ENCODE assay signal across 17 mouse cellular contexts in the genomic region with DNA sequence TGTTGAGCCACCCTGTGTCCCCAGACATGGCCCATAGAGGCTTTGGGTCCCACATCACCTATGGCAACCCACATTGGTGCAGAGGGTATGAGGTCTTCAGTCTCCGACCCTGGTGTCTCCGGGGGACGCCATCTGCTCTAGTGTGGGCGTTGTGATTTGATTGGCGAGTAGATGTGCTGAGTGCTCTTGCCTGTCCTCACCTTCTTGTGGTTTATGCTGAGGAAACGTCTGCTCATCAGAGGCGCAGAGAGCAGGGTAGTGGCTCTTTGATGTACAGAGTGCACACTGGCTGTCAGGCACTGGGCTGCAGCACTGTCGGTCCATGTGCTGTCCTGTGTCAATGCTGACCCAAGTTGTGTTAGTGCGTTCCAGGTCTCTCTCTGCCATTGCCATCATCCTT. TPM values are rescaled to one million over a fixed set of nuclear protein-coding genes. Genes with fewer than 3 reads are reported as not detected.
DNase-seq lines count a peak whose midpoint lies in the region; ATAC-seq lines count a peak whose summit lies in the region.
"Had no signal": no experiment of that assay in that cellular context is flagged by ENCODE, and none has a peak within 500 bp of the region (broad histone marks: within the 10 kb centered on the region; RNA-seq: fewer than 3 reads in every experiment).

No protein-coding gene starts in this region.

- no peak for ATAC-seq in heart, embryonic 12.5 days (ENCODE audit: insufficient number of reproducible peaks, low FRiP score)
- no peak for ATAC-seq in liver, embryonic 11.5 days (replicated peaks; ENCODE audit: low FRiP score)
- ATAC-seq in liver, embryonic 12.5 days = no peak
- ATAC-seq in CD4-positive, CD25-positive, alpha-beta regulatory T cell, adult 4 months = peak; percentile 92
- peak; percentile 50 for ATAC-seq in megakaryocyte, adult 5-6 weeks (ENCODE audit: poor library complexity, severe bottlenecking)
- ATAC-seq: forebrain, embryonic 16.5 days had no signal

- H3K4me2 ChIP-seq in heart, embryonic 12.5 days = no peak overlapping the region
- H3K4me2 ChIP-seq in liver, embryonic 11.5 days = no peak overlapping the region
- H3K4me2 ChIP-seq in liver, embryonic 12.5 days = no peak overlapping the region
- H3K4me2 ChIP-seq: limb, embryonic 15.5 days had no signal

- no peak for DNase-seq in heart, adult 11 months
- DNase-seq in liver, embryonic 11.5 days (ENCODE audit: low spot score) = no peak
- DNase-seq in ovary, postnatal 14 days (ENCODE audit: low spot score) = no peak
- DNase-seq in layer of hippocampus, postnatal 14 days (ENCODE audit: low spot score in 2 of 2) = no peak
- DNase-seq: adrenal gland, postnatal 14 days; B cell, adult 2 months; heart, adult 2 months; heart, postnatal 36 days; kidney, adult 11 months; lung, adult 2 months; lung, postnatal 4 days had no signal

- 77% methylated on average over 9 of the region's 9 CpGs for WGBS in heart, embryonic 12.5 days
- WGBS in liver, embryonic 11.5 days = 85% methylated on average over 9 of the region's 9 CpGs
- WGBS in liver, embryonic 12.5 days (ENCODE audit: insufficient replicate concordance) = 76% methylated on average over 9 of the region's 9 CpGs

- H3K9ac ChIP-seq in heart, embryonic 12.5 days = peak overlapping the region; percentile 37; the same call in 1 of the 2 replicates
- H3K9ac ChIP-seq in liver, embryonic 11.5 days (ENCODE audit: low read depth, low read length) = no peak overlapping the region
- H3K9ac ChIP-seq in liver, embryonic 12.5 days = no peak overlapping the region
- H3K9ac ChIP-seq: limb, embryonic 15.5 days had no signal

- H3K36me3 ChIP-seq in heart, embryonic 12.5 days = peaks cover 26% of the 10 kb centered on the region
- H3K36me3 ChIP-seq in liver, embryonic 11.5 days (ENCODE audit: control insufficient read depth, insufficient read depth, low read length) = 0 out of 2 replicates have a peak, but pooled peaks cover 4% of the 10 kb centered on the region
- H3K36me3 ChIP-seq in liver, embryonic 12.5 days = peaks cover 41% of the 10 kb centered on the region

- H3K4me3 ChIP-seq in heart, embryonic 12.5 days = no peak overlapping the region
- H3K4me3 ChIP-seq in liver, embryonic 11.5 days (ENCODE audit: low read depth, low read length) = 0 out of 2 replicates have a peak overlapping the region, but pooled peaks have one; percentile 4
- H3K4me3 ChIP-seq in liver, embryonic 12.5 days = no peak overlapping the region
- H3K4me3 ChIP-seq: heart, adult 2 months; limb, embryonic 15.5 days had no signal

- H3K9me3 ChIP-seq in heart, embryonic 12.5 days (replicated peaks) = no peaks in the 10 kb centered on the region
- no peaks in the 10 kb centered on the region for H3K9me3 ChIP-seq in liver, embryonic 11.5 days (ENCODE audit: control insufficient read depth, low read length)
- H3K9me3 ChIP-seq in liver, embryonic 12.5 days (replicated peaks) = no peaks in the 10 kb centered on the region
- H3K9me3 ChIP-seq: limb, embryonic 15.5 days had no signal

- H3K27ac ChIP-seq in heart, embryonic 12.5 days (ENCODE audit: poor library complexity, severe bottlenecking) = 0 out of 2 replicates have a peak overlapping the region, but pooled peaks have one; percentile 19
- H3K27ac ChIP-seq in liver, embryonic 11.5 days (ENCODE audit: low read depth, low read length) = no peak overlapping the region
- H3K27ac ChIP-seq in liver, embryonic 12.5 days = no peak overlapping the region
- H3K27ac ChIP-seq: limb, embryonic 15.5 days had no signal

- no peaks in the 10 kb centered on the region for H3K27me3 ChIP-seq in heart, embryonic 12.5 days (replicated peaks)
- no peaks in the 10 kb centered on the region for H3K27me3 ChIP-seq in liver, embryonic 11.5 days (replicated peaks; ENCODE audit: control insufficient read depth, insufficient read depth, low read length)
- H3K27me3 ChIP-seq in liver, embryonic 12.5 days (replicated peaks) = no peaks in the 10 kb centered on the region
- H3K27me3 ChIP-seq: limb, embryonic 15.5 days had no signal

- peaks cover 66% of the 10 kb centered on the region for H3K4me1 ChIP-seq in heart, embryonic 12.5 days (replicated peaks)
- peaks cover 33% of the 10 kb centered on the region for H3K4me1 ChIP-seq in liver, embryonic 11.5 days (replicated peaks; ENCODE audit: control insufficient read depth, insufficient read depth, low read length)
- H3K4me1 ChIP-seq in liver, embryonic 12.5 days = peaks cover 57% of the 10 kb centered on the region

RNA-seq across cellular contexts. Expression of a gene that starts 6.3 kb away (rescaled TPM):
- 131 and 136 TPM in 2 replicates for polyA plus RNA-seq in heart, embryonic 12.5 days (2016; fragmentation: Nextera tagmentation; extraction: Ambion mirVana)
- 92.3 and 96.1 TPM in 2 replicates for polyA plus RNA-seq in liver, embryonic 11.5 days (2014; fragmentation: Nextera tagmentation; extraction: Ambion mirVana)
- polyA plus RNA-seq in liver, embryonic 12.5 days (2016; fragmentation: Nextera tagmentation; extraction: Ambion mirVana) = 106 TPM in 2 replicates
- polyA plus RNA-seq in CD4-positive, CD25-positive, alpha-beta regulatory T cell, adult 4 months (2017; shearing (Covaris generic)) = 10 to 100 TPM in 1 of 2 experiments, 1 to 10 TPM in 1; 6.9 to 12.8 TPM
- 34.5 and 46.0 TPM in 2 replicates for total RNA-seq in megakaryocyte, adult 5-6 weeks (2015)
- 127 and 144 TPM in 2 replicates for total RNA-seq in megakaryocyte, adult 5-6 weeks (2017)
- 100 to 1,000 TPM; 176 to 180 TPM for total RNA-seq in layer of hippocampus, postnatal 14 days (2021)

RNA-seq across cellular contexts. Expression of a gene that starts 23.1 kb away (rescaled TPM):
- polyA plus RNA-seq in heart, embryonic 12.5 days (2016; fragmentation: Nextera tagmentation; extraction: Ambion mirVana) = 2.4 and 2.6 TPM in 2 replicates
- polyA plus RNA-seq in liver, embryonic 11.5 days (2014; fragmentation: Nextera tagmentation; extraction: Ambion mirVana) = 3.6 TPM in 2 replicates
- polyA plus RNA-seq in liver, embryonic 12.5 days (2016; fragmentation: Nextera tagmentation; extraction: Ambion mirVana) = 2.6 and 3.0 TPM in 2 replicates
- 10 to 100 TPM; 11.1 to 13.6 TPM for polyA plus RNA-seq in CD4-positive, CD25-positive, alpha-beta regulatory T cell, adult 4 months (2017; shearing (Covaris generic))
- 0.54 TPM in 1 of 2 replicates, not detected in the other for total RNA-seq in megakaryocyte, adult 5-6 weeks (2015)
- total RNA-seq in megakaryocyte, adult 5-6 weeks (2017) = 0.15 and 0.89 TPM in 2 replicates
- total RNA-seq in layer of hippocampus, postnatal 14 days (2021) = 1 to 10 TPM; 2.5 to 2.8 TPM

RNA-seq across cellular contexts. Expression of a gene that starts 26.2 kb away (rescaled TPM):
- polyA plus RNA-seq in heart, embryonic 12.5 days (2016; fragmentation: Nextera tagmentation; extraction: Ambion mirVana) = 3.5 and 4.1 TPM in 2 replicates
- 9.7 TPM in 2 replicates for polyA plus RNA-seq in liver, embryonic 11.5 days (2014; fragmentation: Nextera tagmentation; extraction: Ambion mirVana)
- 7.0 and 7.4 TPM in 2 replicates for polyA plus RNA-seq in liver, embryonic 12.5 days (2016; fragmentation: Nextera tagmentation; extraction: Ambion mirVana)
- polyA plus RNA-seq in CD4-positive, CD25-positive, alpha-beta regulatory T cell, adult 4 months (2017; shearing (Covaris generic)) = 1 to 10 TPM; 1.7 to 3.6 TPM
- total RNA-seq in megakaryocyte, adult 5-6 weeks (2015) = 0.91 and 1.1 TPM in 2 replicates
- 3.8 TPM in 1 of 2 replicates, not detected in the other for total RNA-seq in megakaryocyte, adult 5-6 weeks (2017)
- total RNA-seq in layer of hippocampus, postnatal 14 days (2021) = 1 to 10 TPM; 2.3 to 2.8 TPM

RNA-seq across cellular contexts. Expression of a gene that starts 26.3 kb away (rescaled TPM):
- polyA plus RNA-seq in heart, embryonic 12.5 days (2016; fragmentation: Nextera tagmentation; extraction: Ambion mirVana) = 67.4 and 70.0 TPM in 2 replicates
- 93.9 and 94.3 TPM in 2 replicates for polyA plus RNA-seq in liver, embryonic 11.5 days (2014; fragmentation: Nextera tagmentation; extraction: Ambion mirVana)
- 63.3 and 65.2 TPM in 2 replicates for polyA plus RNA-seq in liver, embryonic 12.5 days (2016; fragmentation: Nextera tagmentation; extraction: Ambion mirVana)
- polyA plus RNA-seq in CD4-positive, CD25-positive, alpha-beta regulatory T cell, adult 4 months (2017; shearing (Covaris generic)) = 100 to 1,000 TPM in 1 of 2 experiments, 10 to 100 TPM in 1; 98.1 to 145 TPM
- total RNA-seq in megakaryocyte, adult 5-6 weeks (2015) = 16.9 and 22.3 TPM in 2 replicates
- total RNA-seq in megakaryocyte, adult 5-6 weeks (2017) = 4.8 and 11.4 TPM in 2 replicates
- total RNA-seq in layer of hippocampus, postnatal 14 days (2021) = 10 to 100 TPM; 38.5 to 40.7 TPM

RNA-seq across cellular contexts. Expression of a gene that starts 27.9 kb away (rescaled TPM):
- polyA plus RNA-seq in heart, embryonic 12.5 days (2016; fragmentation: Nextera tagmentation; extraction: Ambion mirVana) = 64.9 and 65.7 TPM in 2 replicates
- polyA plus RNA-seq in liver, embryonic 11.5 days (2014; fragmentation: Nextera tagmentation; extraction: Ambion mirVana) = 38.0 and 38.4 TPM in 2 replicates
- 26.0 and 27.3 TPM in 2 replicates for polyA plus RNA-seq in liver, embryonic 12.5 days (2016; fragmentation: Nextera tagmentation; extraction: Ambion mirVana)
- polyA plus RNA-seq in CD4-positive, CD25-positive, alpha-beta regulatory T cell, adult 4 months (2017; shearing (Covaris generic)) = 1 to 10 TPM; 7.2 to 7.3 TPM
- 8.4 and 10.3 TPM in 2 replicates for total RNA-seq in megakaryocyte, adult 5-6 weeks (2015)
- 16.5 and 30.1 TPM in 2 replicates for total RNA-seq in megakaryocyte, adult 5-6 weeks (2017)
- 10 to 100 TPM; 90.2 to 94.4 TPM for total RNA-seq in layer of hippocampus, postnatal 14 days (2021)

Comparison
In these comparisons a context has a peak if more than half of its experiments do, and no peak if none do; other contexts are left out.
1. ATAC-seq: peak in CD4-positive, CD25-positive, alpha-beta regulatory T cell, adult 4 months (single experiment) and megakaryocyte, adult 5-6 weeks (single experiment); none in heart, embryonic 12.5 days (single experiment), liver, embryonic 11.5 days (single experiment) and liver, embryonic 12.5 days (single experiment).